Mouse (Mus musculus): ENCODE data around the gene Mmrn2. TPM values are rescaled to one million over a fixed set of nuclear protein-coding genes. Genes with fewer than 3 reads are reported as not detected.

Gene Mmrn2
- polyA plus RNA-seq, 1 experiment from 2014 or later = 8.2 TPM

DNA sequence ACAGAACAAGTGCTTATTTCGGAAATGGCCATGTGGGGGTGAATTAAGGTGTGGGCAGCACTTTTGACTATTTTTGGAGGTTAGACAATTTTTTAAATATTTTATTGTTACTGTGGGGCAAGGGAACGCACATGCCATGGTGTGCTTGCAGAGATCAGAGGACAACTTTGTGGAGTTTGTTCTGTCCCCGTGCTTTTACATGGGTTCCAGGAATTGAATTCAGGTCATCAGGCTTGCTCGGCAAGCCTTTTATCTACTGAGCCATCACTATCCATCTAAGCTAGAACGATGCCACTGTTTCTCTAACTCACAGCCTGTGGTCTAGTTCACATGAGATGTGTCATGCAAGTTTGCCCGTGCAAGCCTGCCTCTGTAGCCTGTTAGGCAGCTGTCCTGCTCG is 27.0 kb upstream of the Mmrn2 start:
- Histone ChIP-seq H3K9me3 (no peaks in the 10 kb centered on the region), H3K27ac (no peak overlapping the region), H3K27me3 (replicated peaks) (no peaks in the 10 kb centered on the region), H3K4me2 (no peak overlapping the region), H3K36me3 (peaks cover under 1% of the 10 kb centered on the region), H3K4me1 (peaks cover 7% of the 10 kb centered on the region; the same call in 1 of the 2 replicates), H3K4me3 (replicated peaks) (no peak overlapping the region), H3K9ac (no peak overlapping the region)
- ATAC-seq (ENCODE audit: insufficient read depth, low FRiP score, low read depth) = no peak
- 66% methylated on average over 7 of the region's 7 CpGs for WGBS

DNA sequence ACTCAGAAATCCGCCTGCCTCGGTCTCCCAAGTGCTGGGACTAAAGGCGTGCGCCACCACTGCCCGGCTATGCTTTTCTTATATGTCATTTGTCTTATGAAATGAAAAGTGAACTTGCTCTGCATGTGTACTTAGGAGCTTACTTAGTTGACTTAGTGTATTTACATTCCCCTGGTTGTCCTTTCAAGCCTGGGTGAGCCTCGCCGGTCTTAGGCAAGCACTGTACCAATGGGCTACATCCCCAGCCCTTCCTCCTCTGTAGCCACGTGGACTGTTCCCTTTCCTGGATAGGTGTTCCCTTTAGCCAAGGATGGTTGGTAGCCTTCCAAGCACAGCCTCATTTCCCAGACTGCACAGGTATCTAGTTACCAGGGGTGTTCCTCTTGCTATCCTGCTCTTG is 26.3 kb upstream of the Mmrn2 start:
- WGBS = 58% methylated on average over 8 of the region's 8 CpGs
- Histone ChIP-seq H3K9ac (no peak overlapping the region), H3K4me2 (no peak overlapping the region), H3K4me1 (peaks cover 9% of the 10 kb centered on the region; the same call in 1 of the 2 replicates), H3K36me3 (no peaks in the 10 kb centered on the region), H3K27ac (no peak overlapping the region), H3K27me3 (replicated peaks) (no peaks in the 10 kb centered on the region), H3K4me3 (replicated peaks) (no peak overlapping the region), H3K9me3 (no peaks in the 10 kb centered on the region)
- peak; percentile 93 for ATAC-seq (ENCODE audit: insufficient read depth, low FRiP score, low read depth)

DNA sequence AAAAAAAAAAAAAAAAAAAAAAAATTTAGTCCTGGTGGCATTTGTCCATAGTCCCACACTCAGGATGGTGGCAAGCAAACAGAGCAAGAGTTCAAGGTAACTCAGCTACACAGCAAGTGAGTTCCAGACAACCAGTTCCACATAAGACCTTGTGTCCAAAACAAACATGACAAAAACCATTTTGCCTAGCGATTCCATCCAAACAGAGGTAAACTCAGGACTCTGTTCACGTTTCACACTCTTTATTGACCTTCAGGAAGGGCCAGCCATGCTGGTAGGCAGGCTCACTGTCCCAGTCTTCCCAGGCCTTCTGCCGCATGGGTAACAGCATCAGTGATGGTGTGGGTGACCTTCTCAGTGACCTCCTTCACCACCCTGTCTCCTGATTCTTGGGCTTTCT is 23.6 kb upstream of the Mmrn2 start:
- no peaks in the 10 kb centered on the region for H3K36me3 ChIP-seq
- H3K9me3 ChIP-seq = no peaks in the 10 kb centered on the region
- H3K27ac ChIP-seq = no peak overlapping the region
- 56% methylated on average over 3 of the region's 3 CpGs for WGBS
- H3K27me3 ChIP-seq (replicated peaks) = no peaks in the 10 kb centered on the region
- no peak overlapping the region for H3K9ac ChIP-seq
- no peak overlapping the region for H3K4me2 ChIP-seq
- ATAC-seq (ENCODE audit: insufficient read depth, low FRiP score, low read depth) = no peak
- H3K4me1 ChIP-seq = peaks cover 12% of the 10 kb centered on the region; the same call in 1 of the 2 replicates
- no peak overlapping the region for H3K4me3 ChIP-seq (replicated peaks)

DNA sequence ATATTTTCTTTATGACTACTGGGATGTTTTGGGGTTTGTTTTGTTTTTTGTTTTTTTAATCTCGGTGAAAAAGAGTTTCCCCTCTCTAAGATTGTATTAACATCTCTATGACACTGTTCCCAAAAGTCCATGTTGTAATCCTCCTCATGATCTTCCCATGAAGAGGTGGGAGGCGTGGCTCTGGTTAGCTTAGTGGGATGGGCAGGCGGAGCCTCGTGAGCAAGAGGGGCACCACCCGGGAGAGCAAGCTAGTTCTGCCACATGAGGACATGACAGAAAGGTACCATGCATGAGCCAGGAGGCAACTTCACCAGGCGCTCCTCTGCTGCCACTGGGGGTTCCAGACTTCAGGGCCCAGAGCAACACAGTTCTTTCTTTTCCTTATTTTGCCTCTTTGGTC is 22.7 kb upstream of the Mmrn2 start:
- no peaks in the 10 kb centered on the region for H3K36me3 ChIP-seq
- H3K4me1 ChIP-seq = peaks cover 12% of the 10 kb centered on the region; the same call in 1 of the 2 replicates
- H3K9ac ChIP-seq = no peak overlapping the region
- no peak for ATAC-seq (ENCODE audit: insufficient read depth, low FRiP score, low read depth)
- no peak overlapping the region for H3K4me2 ChIP-seq
- no peaks in the 10 kb centered on the region for H3K9me3 ChIP-seq
- no peaks in the 10 kb centered on the region for H3K27me3 ChIP-seq (replicated peaks)
- WGBS = 63% methylated on average over 6 of the region's 6 CpGs
- no peak overlapping the region for H3K4me3 ChIP-seq (replicated peaks)
- H3K27ac ChIP-seq = no peak overlapping the region

DNA sequence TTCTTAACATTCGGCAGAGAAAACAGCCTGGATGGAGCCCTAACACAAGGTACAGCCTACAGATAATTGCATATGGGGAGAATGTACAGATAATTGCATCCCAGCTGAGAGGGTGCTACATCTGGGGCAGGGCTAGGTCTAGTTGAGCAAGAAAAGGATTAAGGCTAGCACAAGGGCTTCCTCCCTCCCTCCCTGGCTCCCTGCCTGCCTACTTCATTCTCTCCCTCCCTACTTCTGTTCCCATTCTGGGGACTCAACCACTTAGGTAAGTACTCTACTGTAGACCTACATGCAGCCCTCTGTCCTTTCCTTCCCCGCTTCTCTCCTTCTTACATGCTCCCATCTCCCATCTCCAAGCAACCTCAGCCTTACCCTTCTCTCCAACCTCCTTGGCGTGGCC is 21.9 kb upstream of the Mmrn2 start:
- Histone ChIP-seq H3K27ac (no peak overlapping the region), H3K4me3 (replicated peaks) (no peak overlapping the region), H3K27me3 (replicated peaks) (no peaks in the 10 kb centered on the region), H3K9ac (no peak overlapping the region), H3K4me2 (no peak overlapping the region), H3K4me1 (peaks cover 12% of the 10 kb centered on the region; the same call in 1 of the 2 replicates), H3K9me3 (no peaks in the 10 kb centered on the region), H3K36me3 (no peaks in the 10 kb centered on the region)
- WGBS = 91% methylated on average over 3 of the region's 3 CpGs
- no peak for ATAC-seq (ENCODE audit: insufficient read depth, low FRiP score, low read depth)

DNA sequence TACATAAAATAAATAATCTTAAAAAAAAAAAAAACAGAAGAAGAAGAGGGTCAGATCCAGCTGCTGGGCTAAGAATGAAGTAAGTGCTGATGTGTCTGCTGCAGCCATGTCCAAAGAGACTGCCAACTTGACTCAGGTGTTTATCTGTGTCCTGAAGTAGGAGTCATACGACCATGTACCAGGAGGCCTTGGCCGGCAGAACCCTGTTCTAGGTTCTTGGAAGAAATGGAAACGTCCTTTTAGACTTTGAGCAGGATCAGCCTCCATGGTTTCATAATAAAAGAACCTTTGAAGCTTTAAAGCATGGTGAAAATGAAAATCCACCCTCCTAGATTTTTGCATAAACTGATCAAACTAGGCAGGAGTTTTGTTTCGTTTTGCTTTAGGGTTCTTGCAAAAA is 20.8 kb upstream of the Mmrn2 start:
- Histone ChIP-seq H3K36me3 (no peaks in the 10 kb centered on the region), H3K9me3 (no peaks in the 10 kb centered on the region), H3K27ac (no peak overlapping the region), H3K4me3 (replicated peaks) (no peak overlapping the region), H3K9ac (no peak overlapping the region), H3K4me1 (peaks cover 12% of the 10 kb centered on the region; the same call in 1 of the 2 replicates), H3K27me3 (replicated peaks) (no peaks in the 10 kb centered on the region), H3K4me2 (no peak overlapping the region)
- 82% methylated on average over 4 of the region's 4 CpGs for WGBS
- no peak for ATAC-seq (ENCODE audit: insufficient read depth, low FRiP score, low read depth)

DNA sequence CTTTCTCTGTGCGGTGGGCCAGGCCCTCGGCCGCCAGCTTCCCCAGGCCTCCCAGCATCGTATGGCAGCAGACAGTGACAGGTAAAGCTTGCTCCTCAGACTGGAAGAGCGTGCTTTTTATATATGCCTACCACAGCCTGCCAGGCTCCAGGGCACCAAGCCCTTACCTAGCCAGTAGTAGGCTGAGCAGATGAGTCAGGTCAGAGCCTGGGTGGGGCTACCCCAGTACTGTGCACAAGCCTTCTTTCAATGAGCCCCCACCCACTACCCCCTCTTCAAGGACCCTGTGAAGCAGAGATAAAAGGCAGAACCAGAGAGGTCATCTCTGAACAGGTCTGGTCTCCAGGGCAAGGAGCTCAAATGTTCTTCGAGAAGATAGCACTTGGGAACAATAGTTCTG is 20.0 kb upstream of the Mmrn2 start, which contains the start of gene Fam25c:
Gene Fam25c, minus strand, starts transcription at position 133 of the 400 bp plus-strand sequence.
- Histone ChIP-seq H3K27ac (no peak within 1 kb of the TSS), H3K4me2 (no peak within 1 kb of the TSS), H3K9ac (no peak within 1 kb of the TSS), H3K27me3 (replicated peaks) (no peaks in the 10 kb centered on the region), H3K4me3 (replicated peaks) (no peak within 1 kb of the TSS), H3K9me3 (no peaks in the 10 kb centered on the region), H3K36me3 (no peaks in the 10 kb centered on the region), H3K4me1 (peaks cover 12% of the 10 kb centered on the region; the same call in 1 of the 2 replicates)
- ATAC-seq (ENCODE audit: insufficient read depth, low FRiP score, low read depth) = no peak
- WGBS = 69% methylated on average over 6 of the region's 6 CpGs

DNA sequence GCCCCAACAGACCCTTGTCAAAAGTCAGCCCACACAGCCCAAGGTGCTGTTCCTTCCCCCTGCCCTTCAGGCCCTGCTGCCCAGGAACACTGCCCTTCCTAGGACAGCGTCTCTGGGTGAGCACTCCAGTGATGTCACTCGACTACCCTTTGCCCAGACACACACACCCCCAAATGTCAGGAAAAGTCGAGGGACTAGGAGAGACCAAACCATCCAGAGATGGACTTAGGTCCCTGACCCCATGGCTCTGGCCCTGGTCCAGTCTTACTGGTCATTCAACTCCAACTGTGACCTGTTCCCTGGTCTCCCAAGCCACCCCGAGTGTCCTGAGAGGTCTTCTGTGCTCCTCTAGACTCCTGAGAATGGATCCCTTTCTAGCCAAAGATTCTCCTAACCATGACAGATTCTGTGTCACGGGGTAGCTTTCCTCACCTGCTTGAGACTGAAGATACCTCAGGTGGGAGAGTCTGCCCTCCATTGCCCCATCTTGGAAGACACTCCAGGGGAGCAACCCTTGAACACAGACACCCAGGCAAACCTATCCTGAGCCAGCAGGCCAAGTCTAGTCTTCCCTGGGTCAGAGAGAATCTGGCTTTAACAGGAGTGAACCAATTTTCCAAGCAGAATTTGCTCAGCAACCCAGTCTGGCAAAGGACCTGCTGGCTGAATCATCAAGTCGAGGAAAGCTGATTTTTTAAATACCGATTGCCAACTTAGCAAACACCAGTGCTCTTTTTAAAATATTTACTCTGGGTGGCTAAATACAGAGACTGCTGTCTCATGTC is 17.4 kb upstream of the Mmrn2 start:
- no peak for ATAC-seq (ENCODE audit: insufficient read depth, low FRiP score, low read depth)
- WGBS = 59% methylated on average over 7 of the region's 7 CpGs
- Histone ChIP-seq H3K27me3 (replicated peaks) (no peaks in the 10 kb centered on the region), H3K36me3 (no peaks in the 10 kb centered on the region), H3K4me2 (no peak overlapping the region), H3K9me3 (no peaks in the 10 kb centered on the region), H3K4me3 (replicated peaks) (no peak overlapping the region), H3K27ac (no peak overlapping the region), H3K9ac (no peak overlapping the region), H3K4me1 (peaks cover 8% of the 10 kb centered on the region; the same call in 1 of the 2 replicates)

DNA sequence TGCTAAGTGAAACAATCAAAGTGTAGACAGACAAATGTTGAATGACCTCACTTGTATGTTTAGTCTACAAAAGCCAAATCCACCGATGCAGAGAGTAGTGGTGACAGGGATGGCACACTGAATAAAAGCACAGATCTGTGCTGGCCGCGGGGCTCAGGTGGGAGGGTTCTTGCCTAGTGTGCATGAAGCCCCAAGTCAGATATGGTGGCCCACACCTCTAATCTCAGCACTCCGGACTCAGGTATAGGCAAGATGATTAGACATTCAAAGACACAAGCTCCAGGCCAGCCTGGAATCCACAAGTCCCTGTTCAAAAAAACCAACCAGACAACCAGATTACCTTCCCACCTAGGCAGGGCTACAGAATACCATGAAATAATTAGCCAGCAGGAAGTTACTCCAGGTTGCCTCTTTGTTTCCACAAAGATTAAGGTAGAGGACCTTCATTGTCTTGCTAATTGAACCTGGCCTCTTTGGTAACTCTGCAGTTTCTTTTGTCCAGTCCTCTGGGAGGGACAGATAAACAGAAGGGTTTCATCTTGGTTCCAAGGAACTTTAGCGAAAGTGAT is 15.5 kb upstream of the Mmrn2 start:
- Histone ChIP-seq H3K9ac (no peak overlapping the region), H3K27me3 (replicated peaks) (no peaks in the 10 kb centered on the region), H3K36me3 (no peaks in the 10 kb centered on the region), H3K4me2 (no peak overlapping the region), H3K4me3 (replicated peaks) (no peak overlapping the region), H3K9me3 (no peaks in the 10 kb centered on the region), H3K4me1 (peaks cover 15% of the 10 kb centered on the region; the same call in 1 of the 2 replicates), H3K27ac (no peak overlapping the region)
- no peak for ATAC-seq (ENCODE audit: insufficient read depth, low FRiP score, low read depth)
- 41% methylated on average over 5 of the region's 5 CpGs for WGBS

DNA sequence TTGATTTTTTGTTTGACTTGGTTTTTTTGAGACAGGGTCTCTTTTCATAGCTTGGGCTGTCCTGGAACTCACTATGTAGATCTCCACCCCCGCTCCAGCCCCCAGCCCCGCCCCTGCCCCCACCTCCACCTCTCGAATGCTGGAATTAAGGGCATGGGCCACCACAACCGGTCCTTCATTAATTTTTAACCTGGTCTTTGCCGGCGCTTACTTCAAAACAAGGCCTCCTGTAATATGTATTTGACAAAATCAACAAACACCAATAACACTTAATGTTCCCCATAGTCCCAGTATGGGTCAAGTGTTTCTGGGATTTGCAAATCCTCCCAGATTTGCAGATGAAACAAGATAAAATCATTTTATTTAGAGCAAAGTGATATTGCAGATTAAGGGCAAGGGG is 15.0 kb upstream of the Mmrn2 start:
- ATAC-seq (ENCODE audit: insufficient read depth, low FRiP score, low read depth) = no peak
- no peak overlapping the region for H3K4me3 ChIP-seq (replicated peaks)
- H3K4me1 ChIP-seq = peaks cover 12% of the 10 kb centered on the region; the same call in 1 of the 2 replicates
- no peak overlapping the region for H3K4me2 ChIP-seq
- no peak overlapping the region for H3K9ac ChIP-seq
- no peaks in the 10 kb centered on the region for H3K36me3 ChIP-seq
- 48% methylated on average over 6 of the region's 6 CpGs for WGBS
- H3K27me3 ChIP-seq (replicated peaks) = no peaks in the 10 kb centered on the region
- H3K27ac ChIP-seq = no peak overlapping the region
- no peaks in the 10 kb centered on the region for H3K9me3 ChIP-seq

DNA sequence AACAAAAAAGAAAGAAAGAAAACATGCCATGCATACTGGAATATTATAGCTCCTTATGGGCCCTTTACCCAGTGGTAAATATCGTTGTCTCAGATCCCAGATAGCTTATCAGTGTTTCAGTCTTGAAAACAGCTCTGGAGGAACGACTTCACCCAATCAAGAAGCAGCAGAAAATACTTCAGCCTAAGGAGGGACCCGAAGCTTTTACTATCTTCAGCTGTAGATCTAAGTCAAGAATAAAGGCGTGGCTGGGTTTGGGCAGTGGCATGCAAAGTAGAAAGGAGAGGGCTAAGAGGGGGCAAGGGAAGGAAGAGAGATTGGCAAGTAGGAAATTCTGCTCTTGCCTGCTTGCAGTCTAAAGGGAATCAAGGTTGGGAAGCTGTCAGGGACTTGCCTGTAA is 13.1 kb upstream of the Mmrn2 start:
- H3K9me3 ChIP-seq = no peaks in the 10 kb centered on the region
- no peaks in the 10 kb centered on the region for H3K36me3 ChIP-seq
- H3K27me3 ChIP-seq (replicated peaks) = no peaks in the 10 kb centered on the region
- 48% methylated on average over 4 of the region's 4 CpGs for WGBS
- H3K9ac ChIP-seq = no peak overlapping the region
- H3K4me2 ChIP-seq = no peak overlapping the region
- no peak overlapping the region for H3K27ac ChIP-seq
- peaks cover 12% of the 10 kb centered on the region; the same call in 1 of the 2 replicates for H3K4me1 ChIP-seq
- no peak overlapping the region for H3K4me3 ChIP-seq (replicated peaks)
- no peak for ATAC-seq (ENCODE audit: insufficient read depth, low FRiP score, low read depth)

DNA sequence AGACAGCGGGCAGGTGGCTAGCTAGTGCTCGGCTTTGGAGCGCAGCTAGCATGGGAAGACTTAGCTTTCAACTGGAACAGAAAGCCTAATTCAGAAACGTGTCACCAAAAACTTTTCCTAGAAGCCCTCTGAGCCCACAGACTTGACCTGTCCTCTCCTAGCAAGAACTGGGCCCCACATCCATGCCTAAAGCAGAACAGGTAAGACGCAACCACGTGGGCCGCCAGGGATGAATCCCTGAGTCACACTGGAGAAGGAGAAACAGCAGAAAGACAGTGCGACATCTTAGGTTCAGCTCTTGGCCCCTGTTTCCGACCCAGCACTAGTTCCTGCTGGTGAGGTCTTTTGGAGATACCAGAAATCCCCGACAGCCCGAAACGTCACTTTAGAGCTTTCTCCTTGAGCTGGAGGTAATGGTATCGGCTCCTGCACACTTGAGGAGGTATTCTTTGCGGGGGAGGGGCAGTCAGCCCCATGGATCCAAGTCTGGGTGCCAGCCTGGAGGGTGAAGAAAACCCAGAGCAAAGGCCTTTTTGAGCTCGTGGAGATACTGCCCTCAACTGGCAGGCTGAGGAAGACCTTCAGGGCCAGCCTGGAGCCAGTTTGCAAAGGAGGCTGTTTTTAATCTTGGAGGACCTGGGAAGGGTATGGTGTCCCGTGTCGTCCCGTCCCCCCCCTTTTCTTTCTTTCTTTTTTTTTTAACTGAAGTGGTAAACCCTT is 12.4 kb upstream of the Mmrn2 start:
- Histone ChIP-seq H3K9me3 (no peaks in the 10 kb centered on the region), H3K27ac (peak overlapping the region; percentile 75; the same call in 1 of the 2 replicates), H3K9ac (no peak overlapping the region), H3K27me3 (replicated peaks) (no peaks in the 10 kb centered on the region), H3K36me3 (no peaks in the 10 kb centered on the region), H3K4me2 (peak overlapping the region; percentile 86), H3K4me1 (peaks cover 12% of the 10 kb centered on the region; the same call in 1 of the 2 replicates), H3K4me3 (replicated peaks) (peak overlapping the region; percentile 43)
- 32% methylated on average over 18 of the region's 18 CpGs for WGBS
- ATAC-seq (ENCODE audit: insufficient read depth, low FRiP score, low read depth) = peak; percentile 52; the same call in 1 of the 2 replicates

Measured in stomach, embryonic 15.5 days (tissue).